Mouse (Mus musculus): ENCODE data around the gene Nkd1.
A peak's percentile ranks its signal among the peaks of the same experiment; 100 is the strongest.

Nkd1 gene

DNA sequence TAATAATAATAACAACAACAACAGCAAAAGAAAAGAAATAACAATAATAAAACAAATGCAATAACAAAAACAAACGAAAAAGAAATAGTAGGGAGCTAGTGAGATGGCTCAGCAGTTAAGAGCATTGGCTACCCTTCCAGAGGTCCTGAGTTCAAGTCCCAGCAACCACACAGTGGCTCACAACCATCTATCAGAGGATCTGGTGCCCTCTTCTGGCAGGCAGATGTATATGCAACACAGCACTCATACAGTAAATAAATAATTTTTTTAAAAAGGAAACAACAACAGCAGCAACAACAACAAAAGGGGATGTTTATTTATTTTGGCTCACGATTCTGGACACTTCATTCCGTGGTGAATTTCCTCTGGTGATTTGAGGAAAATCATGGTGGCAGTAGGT is 98.4 kb downstream of the Nkd1 start:
- DNase-seq (ENCODE audit: low spot score) = no peak

DNA sequence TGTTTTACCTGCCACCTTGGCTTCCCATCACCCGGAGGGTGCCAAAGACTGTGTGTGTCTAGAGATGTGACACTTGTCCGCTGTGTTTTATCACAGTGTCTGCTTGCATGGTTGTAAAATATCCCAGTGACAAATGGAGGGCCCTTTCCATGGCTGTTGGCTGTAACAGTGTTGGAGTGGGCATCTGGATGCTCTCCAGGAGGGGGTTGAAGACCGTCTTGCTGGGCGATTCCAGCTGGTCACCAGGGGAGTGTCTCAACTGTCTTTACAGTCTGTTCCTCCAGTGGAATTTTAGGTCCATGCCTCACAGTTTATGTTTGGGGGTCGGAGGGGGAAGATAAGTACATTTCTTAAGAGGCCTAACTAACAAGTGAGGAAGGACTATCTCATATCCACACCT is 99.8 kb downstream of the Nkd1 start:
- DNase-seq (ENCODE audit: low spot score) = no peak

GRCm38 (mm10) chr8:88621408-88621807 is 100.3 kb downstream of the Nkd1 start:
- DNase-seq (ENCODE audit: low spot score) = peak; percentile 47

DNA sequence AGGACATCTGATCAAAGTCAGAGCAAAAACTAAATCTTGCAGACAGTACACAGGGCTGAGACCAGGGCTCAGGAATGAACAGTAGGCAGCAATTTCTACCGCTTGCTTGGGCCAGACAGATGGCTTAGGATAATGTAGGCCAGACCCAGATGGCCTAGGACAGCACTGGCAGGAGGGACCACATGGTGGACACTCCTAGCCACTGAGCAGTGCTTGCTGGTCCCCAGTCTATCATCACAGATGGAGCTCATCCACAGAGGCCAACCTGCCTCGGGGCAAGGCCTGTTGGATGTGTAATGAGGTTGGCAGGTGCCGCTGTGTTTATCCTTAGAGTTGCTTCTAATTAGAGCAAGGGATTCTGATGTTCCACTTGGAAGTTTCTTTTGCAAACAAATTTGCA is 102.2 kb downstream of the Nkd1 start:
- no peak for DNase-seq (ENCODE audit: low spot score)

GRCm38 (mm10) chr8:88624276-88624675 is 103.1 kb downstream of the Nkd1 start:
- no peak for DNase-seq (ENCODE audit: low spot score)

DNA sequence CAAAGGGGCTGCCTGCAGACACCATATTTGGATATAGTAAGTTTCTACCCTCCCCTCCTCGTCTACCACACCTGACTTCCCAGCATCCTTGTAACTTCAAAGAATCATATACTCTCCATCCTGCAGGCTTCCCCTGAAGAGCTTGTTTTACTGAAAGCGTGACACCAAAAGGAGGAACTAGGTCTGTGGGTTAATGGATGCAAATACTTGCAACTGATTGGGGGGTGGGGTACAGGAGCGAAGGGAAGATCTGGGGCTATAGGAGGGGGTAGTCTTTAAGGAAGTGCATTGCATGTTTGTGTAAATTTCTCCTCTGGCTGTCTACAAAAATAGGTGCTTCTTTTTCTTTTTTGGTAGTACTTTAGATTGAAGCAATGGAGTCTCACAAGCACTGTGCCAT is 105.3 kb downstream of the Nkd1 start:
- no peak for DNase-seq (ENCODE audit: low spot score)

DNA sequence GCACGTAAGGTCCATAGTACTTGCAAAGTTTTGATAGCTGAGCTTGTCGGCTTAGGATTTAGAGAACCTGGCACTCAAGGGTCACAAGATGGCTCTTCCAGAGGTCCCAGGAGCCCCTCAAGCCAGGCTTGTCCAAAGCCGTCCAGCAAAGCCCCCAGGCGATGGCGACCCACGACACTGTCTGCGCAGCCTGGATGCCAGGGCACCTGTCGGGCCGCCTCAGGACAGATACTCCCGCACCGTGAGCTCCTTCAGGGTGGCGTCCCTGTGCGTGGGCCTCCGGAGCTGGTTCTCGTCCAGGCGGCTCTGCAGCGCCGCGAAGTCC is 105.7 kb downstream of the Nkd1 start:
- DNase-seq (ENCODE audit: low spot score) = no peak

- DNase-seq (ENCODE audit: low spot score) = peak; percentile 83
These were observed 106.3 kb downstream of the Nkd1 start for GRCm38 (mm10) chr8:88627265-88627991.

DNA sequence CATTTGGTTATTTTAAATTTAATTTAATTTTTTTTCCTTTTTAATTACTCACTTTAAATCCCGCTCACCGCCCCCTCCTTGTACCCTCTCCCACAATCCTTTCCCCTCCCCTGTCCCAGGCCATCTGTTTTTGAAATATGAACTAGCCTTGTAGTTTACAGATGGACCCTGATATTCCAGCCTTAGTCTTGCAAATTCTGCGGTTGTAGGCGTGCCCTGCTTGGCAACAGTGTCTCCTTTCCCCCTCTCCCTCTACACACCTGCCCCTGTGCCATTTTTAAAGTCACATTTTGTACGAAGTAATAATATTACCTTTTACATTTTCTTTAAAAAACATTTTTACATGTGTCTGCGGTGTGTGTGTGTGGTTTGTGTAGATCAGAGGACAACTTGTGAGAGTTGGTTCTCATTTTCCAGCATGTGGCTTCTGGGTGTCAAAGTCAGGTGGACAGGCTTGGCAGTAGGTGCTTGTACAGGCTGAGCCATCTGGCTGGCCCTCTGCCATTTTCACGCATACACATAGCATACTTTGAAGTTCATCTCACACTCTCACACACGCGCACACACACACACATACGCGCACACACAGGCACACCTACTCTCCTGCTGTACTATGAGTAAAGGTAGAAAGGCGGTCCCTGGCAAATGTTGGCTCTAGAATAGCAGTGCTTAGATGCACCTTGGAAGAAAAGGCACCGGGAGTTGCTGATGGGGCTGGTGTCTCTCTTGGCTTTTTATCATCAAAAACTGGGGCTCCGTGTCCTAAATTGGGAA is 107.0 kb downstream of the Nkd1 start:
- peak; percentile 66 for DNase-seq (ENCODE audit: low spot score)

GRCm38 (mm10) chr8:88630225-88630624 is 109.1 kb downstream of the Nkd1 start:
- DNase-seq (ENCODE audit: low spot score) = no peak

DNA sequence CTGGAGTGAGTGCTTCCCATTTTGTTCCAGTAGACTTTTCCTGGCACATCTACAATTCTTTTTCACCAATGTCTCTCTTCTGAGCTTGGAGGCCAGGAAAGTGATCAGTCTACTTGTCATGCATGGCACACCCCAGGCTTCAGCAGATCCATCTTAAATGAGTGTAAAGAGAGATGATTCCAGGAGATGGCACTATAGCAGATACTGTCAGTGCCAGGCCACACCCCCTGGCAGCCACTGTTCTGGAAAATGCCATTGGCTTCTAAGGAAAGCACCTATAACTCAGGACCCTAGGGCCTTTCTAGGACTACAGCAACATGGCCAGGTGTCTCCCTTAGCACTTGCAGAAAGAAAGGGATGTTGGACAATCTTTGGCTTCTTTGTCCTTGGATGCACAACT is 109.9 kb downstream of the Nkd1 start:
- no peak for DNase-seq (ENCODE audit: low spot score)

DNA sequence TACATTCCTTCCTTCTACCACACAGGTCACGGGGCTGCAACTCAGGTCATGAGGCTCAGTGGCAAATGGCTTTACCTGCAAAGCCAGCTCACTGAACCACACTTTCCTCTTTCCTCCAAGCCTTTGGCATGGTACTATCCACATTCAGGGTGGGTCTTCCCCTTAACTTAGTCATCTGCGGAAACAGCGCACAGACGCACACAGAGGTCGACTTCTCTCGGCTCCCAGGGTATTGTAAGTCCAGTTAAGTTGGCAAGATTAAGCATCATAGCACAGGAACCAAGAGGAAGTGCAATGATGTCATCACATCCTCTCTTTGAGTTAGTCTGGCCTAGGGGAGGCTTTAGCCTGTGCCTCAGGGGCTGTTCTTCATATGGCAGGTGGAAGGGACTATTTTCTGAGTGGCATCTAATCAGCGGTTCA is 112.2 kb downstream of the Nkd1 start:
- DNase-seq (ENCODE audit: low spot score) = no peak

GRCm38 (mm10) chr8:88635474-88636397 is 114.6 kb downstream of the Nkd1 start, which contains the start of gene Snx20:
Gene Snx20, minus strand, starts transcription at chr8:88636128.
- DNase-seq (ENCODE audit: low spot score) = no peak

GRCm38 (mm10) chr8:88637092-88638000 is 116.2 kb downstream of the Nkd1 start:
- DNase-seq (ENCODE audit: low spot score) = no peak

DNA sequence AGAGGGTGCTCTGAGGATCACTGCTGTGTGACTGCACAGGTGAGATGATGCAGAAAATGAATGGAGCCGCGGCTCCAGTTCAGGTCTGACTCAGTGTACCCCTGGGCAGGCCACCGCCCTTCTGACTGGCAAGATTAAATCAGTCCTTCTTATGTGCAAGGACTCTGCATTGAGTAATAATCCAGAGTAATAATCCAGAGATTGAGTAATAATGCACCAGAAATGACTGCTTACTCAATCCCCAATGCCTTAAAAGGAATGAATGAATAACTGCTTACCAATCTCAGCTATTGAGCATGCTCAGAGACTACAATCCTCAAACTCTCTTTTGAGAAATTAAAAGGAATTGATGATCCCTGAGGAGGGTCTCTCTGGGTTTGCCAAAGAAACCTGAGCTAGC is 117.8 kb downstream of the Nkd1 start:
- DNase-seq (ENCODE audit: low spot score) = no peak

- DNase-seq (ENCODE audit: low spot score) = no peak
These were observed 121.8 kb downstream of the Nkd1 start for GRCm38 (mm10) chr8:88642734-88643564.

Data from testis, postnatal 14 days (tissue).